Mouse (Mus musculus) thymus, adult 2 months (tissue): ENCODE measurements at regions not wholly inside any gene's neighbourhood (a gene's known extent, or its start where the extent isn't known, plus 50 kb on each side); places are given as distances from the start of the nearest gene placed in this dataset.

Experiments
- CTCF ChIP-seq: fragments of 200-500 bp; IDR thresholded peaks from 2 replicates; pipeline ENCODE4 v1.5.1; 2012; ENCODE audit warnings: mild to moderate bottlenecking, control low read depth, low read length, moderate library complexity, borderline replicate concordance; ENCODE audit not compliant: control insufficient read depth, poor library complexity, insufficient read depth; ENCODE audit errors: extremely low read depth
- POLR2A ChIP-seq: fragments of 200-500 bp; IDR thresholded peaks from 2 replicates; pipeline ENCODE4 v1.6.1; 2012; ENCODE audit warnings: mild to moderate bottlenecking, low read length, control low read depth, moderate library complexity; ENCODE audit not compliant: control insufficient read depth, poor library complexity, insufficient read depth; ENCODE audit errors: extremely low read depth

- TF ChIP-seq POLR2A, result no peak
- no peak for TF ChIP-seq CTCF
Observed at GRCm38 (mm10) chr8:90642392-90642791, 174.8 kb downstream of the Gm19935 start.
